Mouse (Mus musculus) hindbrain, embryonic 10.5 days (tissue): ENCODE data around the gene Car4. TPM values are rescaled to one million over a fixed set of nuclear protein-coding genes. Genes with fewer than 3 reads are reported as not detected.

ENCODE experiments used
- DNase-seq: peaks from one replicate; pipeline ENCODE4 v3.0.0-alpha.2; 2017; ENCODE audit warnings: low spot score
- H3K27ac ChIP-seq: fragments of 300-500 bp; sonication (generic); 2 replicates; pipeline ENCODE4 v1.5.1; 2016; ENCODE audit warnings: mild to moderate bottlenecking, moderate library complexity
- H3K27me3 ChIP-seq: fragments of 300-500 bp; sonication (generic); 2 replicates; pipeline ENCODE4 v1.6.1; 2016; ENCODE audit warnings: mild to moderate bottlenecking; ENCODE audit not compliant: poor library complexity, insufficient read depth, severe bottlenecking
- H3K36me3 ChIP-seq: fragments of 300-500 bp; sonication (generic); 2 replicates; pipeline ENCODE4 v1.6.1; 2016; ENCODE audit warnings: mild to moderate bottlenecking, moderate library complexity
- H3K4me1 ChIP-seq: fragments of 300-500 bp; sonication (generic); replicated peaks from 2 replicates; pipeline ENCODE4 v1.6.1; 2016; ENCODE audit warnings: mild to moderate bottlenecking
- H3K4me3 ChIP-seq: fragments of 300-500 bp; sonication (generic); 2 replicates; pipeline ENCODE4 v1.5.1; 2016; ENCODE audit warnings: mild to moderate bottlenecking, moderate library complexity
- H3K9me3 ChIP-seq: fragments of 300-500 bp; sonication (generic); 2 replicates; pipeline ENCODE4 v1.6.1; 2016; ENCODE audit warnings: mild to moderate bottlenecking, moderate library complexity
- WGBS: fragments of 180-500 bp; shearing (Covaris S2); methylation state at CpG from one replicate; pipeline ENCODE4 v1.1.7; 2016; 5-methylcytosine and 5-hydroxymethylcytosine counted together
- polyA plus RNA-seq: library from polyadenylated mRNA; unstranded; fragments of >200 nt; fragmentation: Nextera tagmentation; extraction: Ambion mirVana; gene quantifications from 2 replicates; pipeline ENCODE4 v1.2.1, GENCODE M21; 2016

Gene Car4
- 6.0 and 10.0 TPM in 2 replicates for polyA plus RNA-seq

DNA sequence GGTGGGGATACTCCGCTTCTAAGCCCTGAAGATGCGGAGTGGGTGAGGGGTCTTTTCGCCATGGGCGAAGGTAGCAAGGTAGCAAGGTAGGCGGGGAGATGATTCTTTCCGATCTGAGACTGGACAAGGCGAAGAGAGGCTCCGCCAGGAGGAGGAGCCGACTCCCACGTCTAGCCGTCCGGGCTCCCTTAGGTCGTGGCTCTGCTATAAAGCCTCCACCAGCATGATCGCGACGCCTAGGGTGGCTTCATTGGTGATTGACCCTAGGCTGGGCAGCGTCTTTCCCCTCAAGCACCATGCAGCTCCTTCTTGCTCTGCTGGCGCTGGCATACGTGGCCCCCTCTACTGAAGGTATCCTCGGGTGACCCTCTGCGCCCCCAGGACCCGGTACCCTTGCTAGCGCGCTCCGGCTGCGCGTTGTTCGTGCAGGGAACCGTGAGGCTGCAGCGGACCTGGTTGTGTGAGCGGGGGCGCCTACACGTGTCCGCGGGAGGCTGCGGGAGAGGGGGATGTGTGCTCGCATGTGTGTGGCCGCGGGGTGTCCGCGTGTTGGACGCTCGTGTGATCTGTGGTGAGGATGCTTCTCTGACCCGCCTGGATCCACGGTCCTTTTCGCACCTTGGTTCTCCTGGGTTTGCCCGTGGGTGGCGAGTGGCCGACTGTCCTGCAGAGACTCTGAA is at the start of gene Car4:
Gene Car4 (plus strand): TSS at position 196 of the 680 bp plus-strand sequence.
- WGBS, result under 1% methylated on average over 49 of the region's 49 CpGs
- Histone ChIP-seq H3K36me3 (no peaks in the 10 kb centered on the region), H3K27ac (peak within 1 kb of the TSS; percentile 41; the same call in 1 of the 2 replicates), H3K4me3 (peak within 1 kb of the TSS; percentile 51), H3K27me3 (peaks cover 59% of the 10 kb centered on the region), H3K9me3 (no peaks in the 10 kb centered on the region), H3K4me1 (peaks cover 46% of the 10 kb centered on the region)
- peak; percentile 39 for DNase-seq

DNA sequence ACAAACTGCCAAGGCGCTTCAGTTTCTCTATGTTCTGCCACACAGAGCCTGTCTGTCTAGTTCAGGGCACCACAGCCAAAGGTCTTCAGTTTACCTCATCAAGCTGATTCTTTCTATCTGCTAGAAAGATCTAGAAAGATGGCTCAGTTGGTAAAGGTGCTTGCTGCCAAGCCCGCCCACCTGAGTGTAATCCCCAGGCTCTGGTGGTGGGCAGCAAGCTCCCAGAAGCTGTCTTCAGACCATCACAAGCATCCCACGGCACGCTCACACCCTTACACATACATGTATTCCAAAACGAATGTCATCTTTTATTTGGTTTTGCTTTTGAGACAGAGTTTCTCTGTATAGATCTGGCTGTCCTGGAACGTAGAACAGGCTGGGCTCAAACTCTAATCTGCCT is 49.1 kb upstream of the Car4 start:
- DNase-seq, result no peak
- Histone ChIP-seq H3K4me3 (no peak overlapping the region), H3K4me1 (no peaks in the 10 kb centered on the region), H3K27ac (no peak overlapping the region), H3K9me3 (no peaks in the 10 kb centered on the region), H3K27me3 (no peaks in the 10 kb centered on the region), H3K36me3 (peaks cover 98% of the 10 kb centered on the region)
- WGBS, result 93% methylated on average over 6 of the region's 6 CpGs

DNA sequence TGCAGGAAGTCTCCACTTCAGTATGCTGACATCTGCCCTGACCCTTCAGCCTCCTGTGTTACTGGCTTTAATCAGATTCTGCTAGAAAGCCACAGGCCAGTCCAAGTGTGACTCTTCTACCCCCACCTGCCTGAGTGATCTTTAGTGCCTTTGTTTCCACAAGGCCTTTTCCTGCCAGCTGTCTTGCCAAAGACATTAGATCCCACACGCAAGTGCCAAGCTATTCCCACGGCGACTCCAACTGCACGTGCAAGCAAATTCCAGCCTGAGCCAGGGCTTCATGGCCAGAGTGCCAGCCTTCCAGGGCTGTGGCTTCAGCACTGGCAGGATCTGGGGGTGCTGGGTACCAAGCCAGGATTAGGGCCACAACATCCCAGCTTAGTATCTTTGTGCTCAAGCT is 47.2 kb upstream of the Car4 start:
- WGBS, result 89% methylated on average over 4 of the region's 4 CpGs

DNA sequence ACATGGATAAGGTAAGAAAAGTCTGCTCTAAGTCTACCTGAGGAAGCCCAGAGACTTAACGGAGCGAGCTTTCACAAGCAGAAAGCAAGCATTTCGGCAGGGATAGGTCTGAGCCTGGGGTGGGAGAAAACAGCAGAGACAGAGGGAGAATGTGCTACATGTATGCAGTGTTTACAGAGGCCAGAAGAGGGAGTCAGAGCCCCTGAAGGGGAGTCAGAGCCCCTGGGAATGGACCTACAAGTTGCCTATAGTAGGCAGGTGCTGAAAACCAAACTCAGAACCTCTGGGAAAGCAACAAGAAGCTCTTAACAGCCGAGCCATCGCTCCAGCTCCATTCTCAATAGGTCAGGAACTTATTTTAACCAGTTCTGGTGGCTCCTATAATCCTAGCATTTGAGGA is 42.9 kb upstream of the Car4 start:
- 86% methylated on average over 5 of the region's 5 CpGs for WGBS
- no peak overlapping the region for H3K27ac ChIP-seq
- no peaks in the 10 kb centered on the region for H3K9me3 ChIP-seq
- H3K27me3 ChIP-seq, result no peaks in the 10 kb centered on the region
- peaks cover 49% of the 10 kb centered on the region for H3K36me3 ChIP-seq
- H3K4me3 ChIP-seq, result peak overlapping the region; percentile 96
- no peak for DNase-seq
- H3K4me1 ChIP-seq, result peaks cover 28% of the 10 kb centered on the region

More for the DNA sequence above, 47.2 kb upstream of the Car4 start:
- DNase-seq, result no peak
- no peak overlapping the region for H3K27ac ChIP-seq
- peaks cover 13% of the 10 kb centered on the region for H3K4me1 ChIP-seq
- no peak overlapping the region for H3K4me3 ChIP-seq
- no peaks in the 10 kb centered on the region for H3K9me3 ChIP-seq
- H3K36me3 ChIP-seq, result peaks cover 92% of the 10 kb centered on the region
- H3K27me3 ChIP-seq, result no peaks in the 10 kb centered on the region

DNA sequence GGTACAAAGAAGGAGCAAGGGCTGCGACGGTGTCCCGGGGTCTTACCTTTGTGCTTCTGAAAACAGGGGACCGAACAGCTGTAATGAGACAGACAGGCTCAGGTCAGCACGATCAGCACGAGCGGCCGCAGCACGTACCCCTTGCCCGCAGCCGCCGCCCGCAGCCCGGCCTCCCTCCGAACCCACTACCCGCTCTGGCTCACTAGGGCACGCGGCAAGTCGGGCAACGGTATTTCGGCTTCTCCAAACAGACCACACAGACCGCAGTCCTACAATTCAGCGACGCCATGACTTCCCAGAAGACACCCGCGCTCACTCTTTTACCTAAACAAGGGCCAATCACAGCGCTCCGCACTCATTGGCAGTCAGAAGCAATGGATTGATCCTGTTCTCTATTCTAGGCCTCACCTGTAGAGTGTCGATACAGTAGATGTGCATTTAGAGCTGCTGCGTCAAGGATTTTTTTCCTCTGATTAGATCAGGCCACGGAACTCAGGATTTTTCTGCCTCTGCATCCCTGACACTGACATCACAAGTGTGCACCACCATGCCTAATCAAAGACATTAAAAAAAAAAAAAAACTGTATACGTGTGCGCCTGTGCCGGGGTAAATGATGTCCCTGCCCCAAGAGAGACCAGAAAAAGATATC is 41.4 kb upstream of the Car4 start, which contains the start of gene Znhit3:
Gene Znhit3 (minus strand): TSS at position 314 of the 650 bp plus-strand sequence.
- Histone ChIP-seq H3K4me1 (peaks cover 28% of the 10 kb centered on the region), H3K9me3 (no peaks in the 10 kb centered on the region), H3K4me3 (peak within 1 kb of the TSS; percentile 96), H3K27ac (peak within 1 kb of the TSS; percentile 88), H3K27me3 (no peaks in the 10 kb centered on the region), H3K36me3 (peaks cover 34% of the 10 kb centered on the region)
- WGBS, result 4% methylated on average over 34 of the region's 34 CpGs
- DNase-seq, result peak; percentile 81

DNA sequence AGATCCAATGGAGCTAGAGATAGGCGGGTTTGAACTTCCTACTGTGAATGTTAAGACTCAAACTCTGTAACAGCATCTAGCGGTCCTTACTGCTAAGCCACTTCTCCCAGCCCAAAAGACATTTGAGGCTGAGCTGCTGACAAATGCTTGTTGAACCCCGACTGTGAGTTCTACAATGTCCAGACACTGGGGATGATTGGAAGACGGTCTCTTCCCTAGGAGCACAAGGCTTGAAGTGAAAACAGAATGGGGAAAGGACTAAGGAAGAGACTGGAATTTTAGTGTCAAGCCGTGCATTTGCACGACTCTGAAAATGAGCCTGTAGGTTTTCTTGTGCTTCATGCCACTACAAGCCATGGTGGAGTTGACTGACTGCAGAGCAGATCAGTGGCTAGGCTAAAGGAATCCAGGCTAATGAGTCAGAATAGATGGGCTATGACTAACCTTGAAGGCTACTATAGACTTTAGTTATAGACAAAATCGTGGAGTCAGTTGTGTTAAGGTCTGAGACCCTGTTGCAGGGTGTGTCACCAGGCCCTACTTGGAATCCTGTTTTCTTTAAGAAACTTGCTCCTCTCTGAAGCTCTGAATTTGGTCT is 40.8 kb upstream of the Car4 start:
- WGBS, result 59% methylated on average over 7 of the region's 7 CpGs

DNA sequence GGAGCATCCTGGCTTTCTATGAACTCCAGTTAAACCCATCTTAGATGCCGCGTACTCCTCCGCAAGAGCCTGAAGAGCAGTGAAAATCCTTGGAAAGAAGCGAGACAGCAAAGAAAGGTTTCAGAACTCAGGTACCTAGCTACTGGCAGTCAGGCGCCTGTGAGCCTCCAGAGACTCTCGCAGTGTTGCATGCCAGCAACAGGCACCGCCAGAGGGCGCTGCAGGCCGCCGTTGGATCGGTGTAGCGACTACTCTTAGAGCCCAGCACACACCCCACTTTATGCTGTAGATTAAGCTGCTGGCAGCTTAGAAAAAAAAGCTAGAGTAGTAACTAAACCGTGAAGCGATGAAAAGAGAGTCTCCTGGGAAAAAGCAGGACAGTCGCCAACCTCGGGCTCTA is 39.2 kb upstream of the Car4 start:
- Histone ChIP-seq H3K4me3 (0 out of 2 replicates have a peak overlapping the region, but pooled peaks have one; percentile 14), H3K27me3 (no peaks in the 10 kb centered on the region), H3K4me1 (peaks cover 28% of the 10 kb centered on the region), H3K36me3 (peaks cover 13% of the 10 kb centered on the region), H3K9me3 (no peaks in the 10 kb centered on the region), H3K27ac (no peak overlapping the region)
- DNase-seq, result peak; percentile 89
- 9% methylated on average over 16 of the region's 16 CpGs for WGBS

More for the DNA sequence above, 40.8 kb upstream of the Car4 start:
- H3K27me3 ChIP-seq, result no peaks in the 10 kb centered on the region
- peak overlapping the region; percentile 96 for H3K4me3 ChIP-seq
- peak overlapping the region; percentile 88 for H3K27ac ChIP-seq
- peaks cover 28% of the 10 kb centered on the region for H3K36me3 ChIP-seq
- no peak for DNase-seq
- H3K4me1 ChIP-seq, result peaks cover 28% of the 10 kb centered on the region
- no peaks in the 10 kb centered on the region for H3K9me3 ChIP-seq

DNA sequence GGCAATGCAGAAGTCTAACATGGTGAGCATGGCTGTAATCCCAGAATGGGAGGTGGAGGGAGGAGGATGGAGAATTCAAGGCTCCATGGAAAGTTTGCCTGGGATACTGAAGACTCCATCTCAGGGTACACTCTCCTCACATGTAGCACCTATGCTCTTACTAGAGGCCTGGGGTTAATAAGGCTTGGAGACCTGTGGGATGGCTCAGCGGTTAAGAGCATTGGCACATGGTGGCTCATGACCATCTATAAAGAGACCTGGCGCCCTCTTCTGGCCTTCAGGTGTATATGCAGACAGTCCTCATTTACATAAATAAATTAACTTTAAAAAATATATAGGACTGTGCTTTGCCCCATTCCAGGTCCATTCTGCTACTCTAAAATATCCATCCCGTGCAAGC is 38.3 kb upstream of the Car4 start:
- peaks cover 5% of the 10 kb centered on the region for H3K36me3 ChIP-seq
- H3K9me3 ChIP-seq, result no peaks in the 10 kb centered on the region
- H3K27ac ChIP-seq, result no peak overlapping the region
- H3K27me3 ChIP-seq, result no peaks in the 10 kb centered on the region
- no peak overlapping the region for H3K4me3 ChIP-seq
- no peak for DNase-seq
- H3K4me1 ChIP-seq, result peaks cover 26% of the 10 kb centered on the region
- WGBS, result 34% methylated on average over 3 of the region's 3 CpGs

DNA sequence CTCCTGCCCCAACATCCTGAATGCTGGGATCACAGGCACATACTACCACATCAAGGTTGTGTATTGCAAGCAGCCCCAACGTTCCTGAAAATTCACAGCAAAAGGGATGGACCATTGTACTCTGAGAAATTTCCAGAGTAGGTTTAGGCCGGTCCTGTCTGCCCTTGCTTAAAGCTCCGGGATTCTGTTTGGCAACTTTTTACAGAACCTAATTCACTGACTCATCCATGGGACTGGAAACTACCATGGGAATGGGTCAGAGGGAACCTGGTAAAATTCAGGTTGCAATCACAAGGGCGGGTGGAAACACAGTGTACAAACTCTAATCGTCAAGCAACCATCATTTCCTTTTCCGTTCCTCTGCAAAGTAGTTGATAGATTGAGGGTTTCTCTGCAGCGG is 37.6 kb upstream of the Car4 start:
- H3K27me3 ChIP-seq, result no peaks in the 10 kb centered on the region
- 76% methylated on average over 7 of the region's 7 CpGs for WGBS
- no peak overlapping the region for H3K4me3 ChIP-seq
- H3K4me1 ChIP-seq, result peaks cover 19% of the 10 kb centered on the region
- no peaks in the 10 kb centered on the region for H3K36me3 ChIP-seq
- no peaks in the 10 kb centered on the region for H3K9me3 ChIP-seq
- no peak overlapping the region for H3K27ac ChIP-seq
- DNase-seq, result no peak

DNA sequence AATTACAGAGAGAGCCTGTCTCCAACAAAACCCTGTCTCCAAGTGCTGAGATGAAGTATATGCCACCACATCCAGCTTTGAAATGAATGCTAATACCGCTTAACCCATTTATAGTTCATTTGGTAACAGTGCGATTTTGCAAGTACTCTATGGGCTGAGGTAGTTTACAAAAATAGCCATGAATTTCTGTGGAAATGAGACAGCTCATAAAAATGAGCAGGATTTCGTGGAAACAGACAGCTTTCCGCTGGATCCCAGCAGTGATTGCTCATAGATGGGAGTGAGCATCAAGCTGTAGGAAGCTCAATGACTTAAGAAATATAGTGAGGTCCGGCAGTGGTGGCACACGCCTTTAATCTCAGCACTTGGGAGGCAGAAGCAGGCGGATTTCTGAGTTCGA is 36.6 kb upstream of the Car4 start:
- H3K27ac ChIP-seq, result no peak overlapping the region
- H3K4me1 ChIP-seq, result peaks cover 13% of the 10 kb centered on the region
- no peaks in the 10 kb centered on the region for H3K9me3 ChIP-seq
- 90% methylated on average over 8 of the region's 8 CpGs for WGBS
- H3K4me3 ChIP-seq, result no peak overlapping the region
- no peaks in the 10 kb centered on the region for H3K27me3 ChIP-seq
- H3K36me3 ChIP-seq, result no peaks in the 10 kb centered on the region
- no peak for DNase-seq

DNA sequence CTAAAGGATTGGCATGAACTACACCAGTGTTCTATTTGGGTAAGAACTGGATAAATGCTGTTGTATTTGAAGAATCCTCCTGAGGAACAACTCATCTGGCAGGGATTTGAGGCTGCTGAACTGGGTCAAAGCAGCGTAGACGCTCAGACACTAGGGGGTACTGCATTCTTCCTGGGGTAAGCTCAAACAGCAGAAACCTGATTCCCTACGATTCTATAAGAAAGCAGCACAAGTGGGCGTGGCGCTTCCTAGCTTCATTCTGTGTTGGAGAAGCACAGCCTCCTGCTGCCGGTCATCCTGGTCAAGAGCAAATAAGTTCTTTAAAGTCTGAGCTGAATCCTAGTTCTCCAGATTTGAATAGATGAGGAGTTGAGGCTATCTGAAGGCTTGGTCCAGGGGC is 25.3 kb upstream of the Car4 start:
- no peak overlapping the region for H3K27ac ChIP-seq
- 10% methylated on average over 6 of the region's 6 CpGs for WGBS

DNA sequence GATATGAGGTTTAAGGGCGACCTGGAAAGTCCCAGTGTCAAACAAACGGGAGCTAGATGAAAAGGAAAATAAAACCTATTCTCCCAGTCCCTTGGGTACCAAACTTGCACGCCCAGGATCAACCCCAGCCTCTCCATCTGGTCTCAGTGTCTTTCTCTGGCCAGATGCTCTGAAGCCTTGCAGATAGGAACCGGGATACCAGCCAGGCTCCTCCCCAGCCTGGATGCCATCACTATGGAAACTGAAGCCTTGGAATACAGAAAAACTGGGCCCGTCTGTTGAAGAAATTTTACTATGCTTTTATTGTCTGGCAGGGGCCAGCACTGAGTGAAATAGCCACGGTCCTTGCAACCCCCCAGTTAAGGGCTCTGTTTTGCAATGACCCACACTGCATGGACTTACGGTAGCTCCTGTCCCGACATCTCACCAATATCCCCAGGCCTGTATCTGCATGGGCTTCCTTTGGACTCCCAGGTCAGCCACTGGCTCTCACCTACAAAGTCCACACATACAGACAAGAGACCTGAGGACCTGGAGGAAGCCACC is 18.0 kb upstream of the Car4 start:
- Histone ChIP-seq H3K9me3 (no peaks in the 10 kb centered on the region), H3K4me3 (no peak overlapping the region), H3K4me1 (peaks cover 30% of the 10 kb centered on the region), H3K27ac (no peak overlapping the region; the same call in 1 of the 2 replicates), H3K27me3 (peaks cover 14% of the 10 kb centered on the region), H3K36me3 (no peaks in the 10 kb centered on the region)
- no peak for DNase-seq
- WGBS, result 63% methylated on average over 8 of the region's 8 CpGs

More for the DNA sequence above, 25.3 kb upstream of the Car4 start:
- H3K36me3 ChIP-seq, result no peaks in the 10 kb centered on the region
- DNase-seq, result no peak
- no peak overlapping the region for H3K4me3 ChIP-seq
- no peaks in the 10 kb centered on the region for H3K9me3 ChIP-seq
- H3K27me3 ChIP-seq, result no peaks in the 10 kb centered on the region
- H3K4me1 ChIP-seq, result no peaks in the 10 kb centered on the region

DNA sequence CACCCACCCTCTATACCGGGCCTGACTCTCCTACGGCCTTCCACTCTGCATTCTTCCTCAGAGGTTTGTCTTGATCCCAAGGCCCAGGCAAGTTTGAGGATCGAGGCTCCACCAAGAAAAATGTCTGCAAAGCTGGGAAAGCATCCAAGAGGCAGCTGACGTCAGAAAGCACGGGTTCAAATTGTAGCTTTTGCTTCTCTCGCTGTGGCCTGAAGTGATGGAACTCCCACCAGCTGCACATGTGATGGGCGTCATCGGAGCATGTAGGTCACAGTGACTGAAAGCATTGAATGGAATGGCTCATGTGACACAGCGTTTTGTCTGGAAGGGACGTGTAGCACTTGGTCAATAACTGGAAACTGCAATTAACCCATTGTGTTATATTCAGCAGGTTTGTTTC is 17.4 kb upstream of the Car4 start:
- no peak for DNase-seq
- WGBS, result 70% methylated on average over 10 of the region's 10 CpGs
- no peak overlapping the region; the same call in 1 of the 2 replicates for H3K27ac ChIP-seq
- no peaks in the 10 kb centered on the region for H3K9me3 ChIP-seq
- H3K4me3 ChIP-seq, result no peak overlapping the region
- peaks cover 35% of the 10 kb centered on the region for H3K4me1 ChIP-seq
- H3K27me3 ChIP-seq, result peaks cover 15% of the 10 kb centered on the region
- H3K36me3 ChIP-seq, result no peaks in the 10 kb centered on the region
